Mouse (Mus musculus): ENCODE results near the gene Itsn1.

DNA sequence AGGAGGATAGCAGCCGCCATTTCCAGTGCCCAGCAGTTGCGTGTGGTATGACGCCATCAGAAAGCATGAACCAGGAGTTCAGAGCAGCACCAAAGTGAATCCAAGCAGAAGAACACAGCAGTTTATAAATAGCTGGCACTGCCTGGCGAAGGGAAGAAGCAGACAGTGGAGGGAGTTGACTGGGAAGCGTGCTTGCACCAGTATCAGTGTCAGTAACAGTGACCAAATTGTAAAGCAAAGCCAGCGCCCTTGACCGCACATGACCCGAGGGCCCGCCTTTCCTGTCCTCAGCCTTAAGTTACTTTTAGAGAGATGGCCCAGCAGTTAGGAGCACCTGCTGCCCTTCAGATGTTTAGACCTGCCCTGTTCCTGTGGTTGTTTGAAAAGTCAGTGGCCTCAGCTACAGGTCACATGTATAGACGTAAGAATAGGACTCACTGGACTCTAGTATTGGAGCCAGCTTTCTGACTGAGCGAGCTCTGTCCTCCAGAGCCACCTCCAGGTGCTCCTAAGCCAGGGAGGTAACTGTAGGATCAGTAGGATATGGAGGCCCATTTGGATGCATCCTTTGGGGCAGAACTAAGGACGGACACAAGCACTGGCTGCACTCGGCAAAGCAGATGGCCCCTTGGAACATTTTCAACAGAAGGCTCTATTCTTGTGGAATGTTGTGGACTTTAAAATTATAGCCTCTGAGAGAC lies 118.6 kb downstream of the Itsn1 start:
- no peak for TF ChIP-seq CTCF (conservative IDR thresholded peaks at IDR 0.05; ENCODE audit: low read length)
- no peak for TF ChIP-seq NANOG (IDR thresholded peaks at IDR 0.05; ENCODE audit: borderline replicate concordance, low read length)
- no peak for TF ChIP-seq POU5F1 (IDR thresholded peaks at IDR 0.05; ENCODE audit: borderline replicate concordance, low read length)

Data from E14TG2a.4 (cell line).